Comparison of ENCODE assay signal across 8 mouse cellular contexts in the genomic region with DNA sequence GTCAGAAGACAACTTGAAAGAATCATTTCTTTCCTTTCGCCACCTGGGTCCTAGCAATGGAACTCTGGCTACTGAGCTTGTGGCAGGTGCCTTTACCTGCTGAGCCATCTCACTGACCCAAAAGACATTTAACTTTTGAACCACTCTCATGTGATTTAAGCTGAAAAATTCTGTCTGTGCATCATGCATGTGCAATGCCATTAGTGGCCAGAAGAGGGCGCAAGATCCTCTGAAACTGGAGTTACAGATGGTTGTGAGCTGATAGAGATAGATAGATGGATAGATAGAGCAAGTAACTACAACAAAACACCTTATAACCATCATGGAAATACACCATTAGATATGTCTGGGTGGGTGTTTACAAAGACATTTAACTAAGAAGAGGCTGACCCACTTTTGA. TPM values are rescaled to one million over a fixed set of nuclear protein-coding genes. Genes with fewer than 3 reads are reported as not detected.
DNase-seq lines count a peak whose midpoint lies in the region; ATAC-seq lines count a peak whose summit lies in the region.

No protein-coding gene starts in this region.

- H3K36me3 ChIP-seq in midbrain, embryonic 14.5 days (ENCODE audit: control insufficient read depth, insufficient read depth, low read length): no peaks in the 10 kb centered on the region
- no peaks in the 10 kb centered on the region for H3K36me3 ChIP-seq in midbrain, embryonic 11.5 days (ENCODE audit: control insufficient read depth, insufficient read depth, low read length)

- H3K9ac ChIP-seq in midbrain, embryonic 14.5 days (replicated peaks; ENCODE audit: low read length): no peak overlapping the region
- H3K9ac ChIP-seq in midbrain, embryonic 11.5 days (ENCODE audit: low read length): no peak overlapping the region

- no peak for ATAC-seq in frontal cortex, adult (ENCODE audit: low TSS enrichment)
- ATAC-seq in midbrain, embryonic 14.5 days (ENCODE audit: low FRiP score, low TSS enrichment): no peak
- ATAC-seq in midbrain, embryonic 11.5 days (ENCODE audit: low FRiP score): no peak
- no peak for ATAC-seq in activated CD4-positive, CD25-positive, alpha-beta regulatory T cell, adult 4 months

- H3K27ac ChIP-seq in midbrain, embryonic 14.5 days (replicated peaks; ENCODE audit: low read depth, low read length): no peak overlapping the region
- no peak overlapping the region for H3K27ac ChIP-seq in midbrain, embryonic 11.5 days (ENCODE audit: low read depth, low read length)

- no peak overlapping the region for H3K4me2 ChIP-seq in midbrain, embryonic 14.5 days (ENCODE audit: low read length)
- H3K4me2 ChIP-seq in midbrain, embryonic 11.5 days: no peak overlapping the region

- no peaks in the 10 kb centered on the region for H3K9me3 ChIP-seq in midbrain, embryonic 14.5 days (ENCODE audit: control insufficient read depth, low read length)
- H3K9me3 ChIP-seq in midbrain, embryonic 11.5 days (ENCODE audit: control insufficient read depth, low read length): no peaks in the 10 kb centered on the region

- H3K4me3 ChIP-seq in midbrain, embryonic 14.5 days (replicated peaks; ENCODE audit: low read depth, low read length): no peak overlapping the region
- H3K4me3 ChIP-seq in midbrain, embryonic 11.5 days (ENCODE audit: low read depth, low read length): no peak overlapping the region

- WGBS in midbrain, embryonic 14.5 days: 41% methylated on average over 2 of the region's 2 CpGs
- WGBS in midbrain, embryonic 11.5 days: 31% methylated on average over 2 of the region's 2 CpGs

- DNase-seq in frontal cortex, postnatal 36 days (ENCODE audit: low spot score in 2 of 2): peak; percentile 5 to 24
- peak; percentile 39 for DNase-seq in midbrain, embryonic 14.5 days
- DNase-seq in midbrain, embryonic 11.5 days (ENCODE audit: low spot score, missing footprints): no peak
- DNase-seq in adrenal gland, adult 2 months: peak; percentile 45
- peak; percentile 4 for DNase-seq in layer of hippocampus, adult 9-11 months
- peak; percentile 17 to 51 for DNase-seq in spleen, adult 18-20 months

- no peaks in the 10 kb centered on the region for H3K27me3 ChIP-seq in midbrain, embryonic 14.5 days (ENCODE audit: control insufficient read depth, insufficient read depth, low read length)
- no peaks in the 10 kb centered on the region for H3K27me3 ChIP-seq in midbrain, embryonic 11.5 days (ENCODE audit: control insufficient read depth, insufficient read depth, low read length)

- no peaks in the 10 kb centered on the region for H3K4me1 ChIP-seq in midbrain, embryonic 14.5 days (ENCODE audit: control insufficient read depth, insufficient read depth, low read length)
- no peaks in the 10 kb centered on the region for H3K4me1 ChIP-seq in midbrain, embryonic 11.5 days (ENCODE audit: control insufficient read depth, insufficient read depth, low read length)

RNA-seq across cellular contexts. Expression of a gene that starts 14.5 kb away (rescaled TPM):
- polyA plus RNA-seq in midbrain, embryonic 14.5 days (2014; fragmentation: Nextera tagmentation; extraction: Ambion mirVana): 25.0 and 26.2 TPM in 2 replicates
- 14.7 and 16.2 TPM in 2 replicates for polyA plus RNA-seq in midbrain, embryonic 11.5 days (2014; fragmentation: Nextera tagmentation; extraction: Ambion mirVana)
- 10 to 100 TPM; 22.3 to 32.6 TPM for total RNA-seq in adrenal gland, adult 2 months (2021)
- polyA plus RNA-seq in adrenal gland, adult 2 months (2012; rRNA removed): 9.1 and 16.4 TPM in 2 replicates
- 1 to 10 TPM; 3.7 to 5.0 TPM for polyA plus RNA-seq in activated CD4-positive, CD25-positive, alpha-beta regulatory T cell, adult 4 months (2017; shearing (Covaris generic))

RNA-seq across cellular contexts. Expression of a gene that starts 48.1 kb away (rescaled TPM):
- 10.6 and 10.8 TPM in 2 replicates for polyA plus RNA-seq in midbrain, embryonic 14.5 days (2014; fragmentation: Nextera tagmentation; extraction: Ambion mirVana)
- polyA plus RNA-seq in midbrain, embryonic 11.5 days (2014; fragmentation: Nextera tagmentation; extraction: Ambion mirVana): 9.2 and 10.7 TPM in 2 replicates
- total RNA-seq in adrenal gland, adult 2 months (2021): 10 to 100 TPM; 24.7 to 37.7 TPM
- polyA plus RNA-seq in adrenal gland, adult 2 months (2012; rRNA removed): 1.5 and 1.9 TPM in 2 replicates
- polyA plus RNA-seq in activated CD4-positive, CD25-positive, alpha-beta regulatory T cell, adult 4 months (2017; shearing (Covaris generic)): 1 to 10 TPM; 1.1 to 1.7 TPM
